Mouse (Mus musculus): ENCODE measurements around the gene Hsf2bp. TPM values are rescaled to one million over a fixed set of nuclear protein-coding genes. Genes with fewer than 3 reads are reported as not detected.

Hsf2bp gene
- polyA plus RNA-seq, 1 experiment from 2014 or later: 0.64 TPM

DNA sequence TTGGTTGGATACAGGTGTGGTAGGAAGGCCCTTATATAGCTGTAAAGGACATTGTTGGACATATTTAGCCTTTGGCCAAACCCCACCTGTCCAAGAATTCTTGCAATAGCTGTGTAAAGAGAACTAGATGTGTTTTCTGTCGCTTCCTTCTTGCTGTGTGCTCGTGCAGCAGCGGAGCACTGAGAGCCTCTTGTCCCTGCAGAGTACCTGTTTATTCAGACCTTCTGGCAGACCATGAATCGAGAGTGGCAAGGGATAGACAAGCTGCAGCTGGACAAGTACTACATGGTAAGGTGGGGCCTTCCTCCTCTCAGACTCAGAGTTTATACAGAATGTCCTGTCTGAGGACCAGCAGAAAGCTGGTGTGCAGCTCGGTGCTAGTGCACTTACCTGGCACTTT lies 12.2 kb upstream of the Hsf2bp start:
- H3K9ac ChIP-seq (ENCODE audit: low read length): no peak overlapping the region
- no peak overlapping the region for H3K4me3 ChIP-seq (ENCODE audit: low read depth, low read length)
- no peaks in the 10 kb centered on the region for H3K27me3 ChIP-seq (ENCODE audit: control insufficient read depth, insufficient read depth, low read length)
- peaks cover 12% of the 10 kb centered on the region for H3K36me3 ChIP-seq (ENCODE audit: control insufficient read depth, insufficient read depth, low read length)
- H3K4me2 ChIP-seq (ENCODE audit: low read depth, severe bottlenecking): no peak overlapping the region
- WGBS: 90% methylated on average over 5 of the region's 5 CpGs
- no peaks in the 10 kb centered on the region for H3K4me1 ChIP-seq (ENCODE audit: control insufficient read depth, insufficient read depth, low read length)
- no peaks in the 10 kb centered on the region for H3K9me3 ChIP-seq (ENCODE audit: control insufficient read depth, low read length)
- no peak for ATAC-seq (ENCODE audit: insufficient number of reproducible peaks, low FRiP score, low TSS enrichment, low read depth)
- no peak overlapping the region for H3K27ac ChIP-seq (replicated peaks; ENCODE audit: low read depth, low read length)
- DNase-seq (ENCODE audit: low spot score): no peak

GRCm38 (mm10) chr17:32046541-32046940 lies 10.4 kb upstream of the Hsf2bp start:
- no peak overlapping the region for H3K4me3 ChIP-seq (ENCODE audit: low read depth, low read length)
- 93% methylated on average over 5 of the region's 5 CpGs for WGBS
- no peaks in the 10 kb centered on the region for H3K9me3 ChIP-seq (ENCODE audit: control insufficient read depth, low read length)
- H3K27me3 ChIP-seq (ENCODE audit: control insufficient read depth, insufficient read depth, low read length): no peaks in the 10 kb centered on the region
- ATAC-seq (ENCODE audit: insufficient number of reproducible peaks, low FRiP score, low TSS enrichment, low read depth) (no peak), DNase-seq (ENCODE audit: low spot score) (no peak)
- peaks cover 6% of the 10 kb centered on the region; the same call in 1 of the 2 replicates for H3K36me3 ChIP-seq (ENCODE audit: control insufficient read depth, insufficient read depth, low read length)
- no peaks in the 10 kb centered on the region for H3K4me1 ChIP-seq (ENCODE audit: control insufficient read depth, insufficient read depth, low read length)
- no peak overlapping the region for H3K9ac ChIP-seq (ENCODE audit: low read length)
- no peak overlapping the region for H3K4me2 ChIP-seq (ENCODE audit: low read depth, severe bottlenecking)
- H3K27ac ChIP-seq (replicated peaks; ENCODE audit: low read depth, low read length): no peak overlapping the region

DNA sequence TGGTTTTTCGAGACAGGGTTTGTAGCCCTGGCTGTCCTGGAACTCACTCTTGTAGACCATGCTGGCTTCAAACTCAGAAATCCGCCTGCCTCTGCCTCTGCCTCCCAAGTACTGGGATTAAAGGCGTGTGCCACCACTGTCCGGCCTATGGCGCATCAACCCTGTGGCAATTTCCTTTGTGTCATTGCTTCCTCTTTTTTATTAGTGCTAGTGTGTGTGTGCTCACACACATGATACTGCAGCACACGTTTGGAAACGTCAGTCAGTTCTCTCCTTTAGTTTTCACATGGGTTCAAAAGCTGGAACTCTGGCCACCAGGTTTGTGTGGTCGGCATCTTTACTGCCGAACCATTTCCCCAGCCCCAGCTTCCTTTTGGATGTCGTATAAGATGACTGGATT lies 4.1 kb upstream of the Hsf2bp start:
- Histone ChIP-seq H3K27me3 (ENCODE audit: control insufficient read depth, insufficient read depth, low read length) (no peaks in the 10 kb centered on the region), H3K27ac (replicated peaks; ENCODE audit: low read depth, low read length) (no peak overlapping the region), H3K4me3 (ENCODE audit: low read depth, low read length) (no peak overlapping the region), H3K4me2 (ENCODE audit: low read depth, severe bottlenecking) (no peak overlapping the region), H3K36me3 (ENCODE audit: control insufficient read depth, insufficient read depth, low read length) (peaks cover 3% of the 10 kb centered on the region; the same call in 1 of the 2 replicates), H3K4me1 (ENCODE audit: control insufficient read depth, insufficient read depth, low read length) (peaks cover 11% of the 10 kb centered on the region; the same call in 1 of the 2 replicates), H3K9me3 (ENCODE audit: control insufficient read depth, low read length) (no peaks in the 10 kb centered on the region), H3K9ac (ENCODE audit: low read length) (no peak overlapping the region)
- DNase-seq (ENCODE audit: low spot score) (no peak), ATAC-seq (ENCODE audit: insufficient number of reproducible peaks, low FRiP score, low TSS enrichment, low read depth) (no peak)
- WGBS: 83% methylated on average over 10 of the region's 10 CpGs

DNA sequence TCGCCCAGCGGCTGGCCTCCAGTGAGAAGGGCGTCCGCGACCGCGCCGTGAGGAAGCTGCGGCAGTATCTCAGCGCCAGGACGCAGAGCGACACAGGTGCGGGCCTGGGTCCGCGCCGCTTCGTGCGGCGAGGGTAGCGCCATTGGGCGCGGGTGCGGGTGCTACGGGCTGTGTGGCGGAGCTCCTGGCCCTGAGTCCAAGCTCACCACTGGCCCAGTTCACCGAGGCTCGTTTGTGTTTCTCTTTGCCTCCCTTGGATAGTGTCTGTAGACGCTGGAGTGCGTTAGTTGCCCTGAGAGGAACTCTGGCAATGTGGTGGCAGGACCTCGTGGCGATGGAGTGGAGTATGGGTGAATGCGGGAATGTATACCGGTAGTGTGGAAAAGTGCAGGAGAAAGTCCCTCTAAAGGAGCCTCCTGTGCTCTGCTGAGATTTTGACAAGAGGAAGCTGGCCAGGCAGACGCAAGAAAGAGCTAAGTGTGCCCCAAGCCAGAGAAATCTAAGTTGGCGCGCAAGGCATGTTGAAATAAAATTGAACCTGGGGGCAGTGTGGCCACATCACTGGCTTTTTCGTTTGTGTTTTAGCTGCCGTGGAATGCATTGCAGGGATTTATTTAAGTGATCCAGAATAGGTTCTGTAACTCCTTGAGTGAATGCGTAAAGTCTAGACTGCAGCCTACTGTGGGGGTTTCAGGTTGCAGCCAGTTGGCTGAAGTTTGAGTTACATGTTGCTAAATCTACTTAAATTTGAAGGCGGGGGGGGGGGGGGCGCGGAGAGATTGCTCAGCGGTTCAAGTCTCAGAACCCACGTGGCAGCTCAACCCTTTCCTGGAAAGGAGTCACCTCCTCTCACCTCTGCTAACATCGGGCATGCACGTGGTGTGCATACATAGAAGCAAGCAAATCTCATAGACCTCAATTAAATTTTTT lies 625 bp upstream of the Hsf2bp start:
- DNase-seq (ENCODE audit: low spot score) (peak; percentile 58), ATAC-seq (ENCODE audit: insufficient number of reproducible peaks, low FRiP score, low TSS enrichment, low read depth) (peak; percentile 59; the same call in 1 of the 2 replicates)
- under 1% methylated on average over 46 of the region's 46 CpGs for WGBS
- H3K4me3 ChIP-seq (ENCODE audit: low read depth, low read length): peak overlapping the region; percentile 75
- peak overlapping the region; percentile 60 for H3K27ac ChIP-seq (replicated peaks; ENCODE audit: low read depth, low read length)
- H3K27me3 ChIP-seq (ENCODE audit: control insufficient read depth, insufficient read depth, low read length): no peaks in the 10 kb centered on the region
- peaks cover 11% of the 10 kb centered on the region; the same call in 1 of the 2 replicates for H3K4me1 ChIP-seq (ENCODE audit: control insufficient read depth, insufficient read depth, low read length)
- H3K9ac ChIP-seq (ENCODE audit: low read length): peak overlapping the region; percentile 84
- no peaks in the 10 kb centered on the region for H3K9me3 ChIP-seq (ENCODE audit: control insufficient read depth, low read length)
- H3K4me2 ChIP-seq (ENCODE audit: low read depth, severe bottlenecking): peak overlapping the region; percentile 65
- peaks cover 3% of the 10 kb centered on the region; the same call in 1 of the 2 replicates for H3K36me3 ChIP-seq (ENCODE audit: control insufficient read depth, insufficient read depth, low read length)

GRCm38 (mm10) chr17:32034322-32034721 lies 1.8 kb downstream of the Hsf2bp start:
- H3K9me3 ChIP-seq (ENCODE audit: control insufficient read depth, low read length): no peaks in the 10 kb centered on the region
- WGBS: 85% methylated on average over 23 of the region's 23 CpGs
- H3K4me1 ChIP-seq (ENCODE audit: control insufficient read depth, insufficient read depth, low read length): peaks cover 11% of the 10 kb centered on the region; the same call in 1 of the 2 replicates
- H3K27me3 ChIP-seq (ENCODE audit: control insufficient read depth, insufficient read depth, low read length): no peaks in the 10 kb centered on the region
- ATAC-seq (ENCODE audit: insufficient number of reproducible peaks, low FRiP score, low TSS enrichment, low read depth) (no peak), DNase-seq (ENCODE audit: low spot score) (no peak)
- H3K4me2 ChIP-seq (ENCODE audit: low read depth, severe bottlenecking): no peak overlapping the region
- no peak overlapping the region for H3K27ac ChIP-seq (replicated peaks; ENCODE audit: low read depth, low read length)
- no peaks in the 10 kb centered on the region for H3K36me3 ChIP-seq (ENCODE audit: control insufficient read depth, insufficient read depth, low read length)
- no peak overlapping the region for H3K4me3 ChIP-seq (ENCODE audit: low read depth, low read length)
- H3K9ac ChIP-seq (ENCODE audit: low read length): no peak overlapping the region

- H3K4me2 ChIP-seq (ENCODE audit: low read depth, severe bottlenecking): no peak overlapping the region
These were observed 4.5 kb downstream of the Hsf2bp start for GRCm38 (mm10) chr17:32031684-32032083.

GRCm38 (mm10) chr17:32028301-32028700 lies 7.8 kb downstream of the Hsf2bp start:
- H3K9me3 ChIP-seq (ENCODE audit: control insufficient read depth, low read length): no peaks in the 10 kb centered on the region
- H3K9ac ChIP-seq (ENCODE audit: low read length): no peak overlapping the region
- H3K4me1 ChIP-seq (ENCODE audit: control insufficient read depth, insufficient read depth, low read length): no peaks in the 10 kb centered on the region
- WGBS: 86% methylated on average over 3 of the region's 3 CpGs
- DNase-seq (ENCODE audit: low spot score) (no peak), ATAC-seq (ENCODE audit: insufficient number of reproducible peaks, low FRiP score, low TSS enrichment, low read depth) (no peak)
- H3K4me2 ChIP-seq (ENCODE audit: low read depth, severe bottlenecking): no peak overlapping the region
- H3K4me3 ChIP-seq (ENCODE audit: low read depth, low read length): no peak overlapping the region
- no peaks in the 10 kb centered on the region for H3K36me3 ChIP-seq (ENCODE audit: control insufficient read depth, insufficient read depth, low read length)
- no peaks in the 10 kb centered on the region for H3K27me3 ChIP-seq (ENCODE audit: control insufficient read depth, insufficient read depth, low read length)
- H3K27ac ChIP-seq (replicated peaks; ENCODE audit: low read depth, low read length): no peak overlapping the region

More at GRCm38 (mm10) chr17:32031684-32032083, 4.5 kb downstream of the Hsf2bp start:
- H3K4me3 ChIP-seq (ENCODE audit: low read depth, low read length): no peak overlapping the region
- DNase-seq (ENCODE audit: low spot score): no peak
- no peak overlapping the region for H3K27ac ChIP-seq (replicated peaks; ENCODE audit: low read depth, low read length)
- H3K27me3 ChIP-seq (ENCODE audit: control insufficient read depth, insufficient read depth, low read length): no peaks in the 10 kb centered on the region
- H3K9me3 ChIP-seq (ENCODE audit: control insufficient read depth, low read length): no peaks in the 10 kb centered on the region
- no peaks in the 10 kb centered on the region for H3K36me3 ChIP-seq (ENCODE audit: control insufficient read depth, insufficient read depth, low read length)
- ATAC-seq (ENCODE audit: insufficient number of reproducible peaks, low FRiP score, low TSS enrichment, low read depth): no peak
- 58% methylated on average over 7 of the region's 7 CpGs for WGBS
- H3K4me1 ChIP-seq (ENCODE audit: control insufficient read depth, insufficient read depth, low read length): 0 out of 2 replicates have a peak, but pooled peaks cover 3% of the 10 kb centered on the region
- no peak overlapping the region for H3K9ac ChIP-seq (ENCODE audit: low read length)

- ATAC-seq (ENCODE audit: insufficient number of reproducible peaks, low FRiP score, low TSS enrichment, low read depth): no peak
These were observed 8.5 kb downstream of the Hsf2bp start for GRCm38 (mm10) chr17:32027666-32028065.

More at GRCm38 (mm10) chr17:32027666-32028065, 8.5 kb downstream of the Hsf2bp start:
- no peaks in the 10 kb centered on the region for H3K36me3 ChIP-seq (ENCODE audit: control insufficient read depth, insufficient read depth, low read length)
- H3K4me2 ChIP-seq (ENCODE audit: low read depth, severe bottlenecking): no peak overlapping the region
- WGBS: 32% methylated on average over 3 of the region's 3 CpGs
- no peak overlapping the region for H3K9ac ChIP-seq (ENCODE audit: low read length)
- DNase-seq (ENCODE audit: low spot score): no peak
- H3K27ac ChIP-seq (replicated peaks; ENCODE audit: low read depth, low read length): no peak overlapping the region
- H3K4me1 ChIP-seq (ENCODE audit: control insufficient read depth, insufficient read depth, low read length): no peaks in the 10 kb centered on the region
- H3K4me3 ChIP-seq (ENCODE audit: low read depth, low read length): no peak overlapping the region
- H3K27me3 ChIP-seq (ENCODE audit: control insufficient read depth, insufficient read depth, low read length): no peaks in the 10 kb centered on the region
- no peaks in the 10 kb centered on the region for H3K9me3 ChIP-seq (ENCODE audit: control insufficient read depth, low read length)
